Mouse (Mus musculus) midbrain, postnatal 0 days (tissue): ENCODE data around the gene Mn1. TPM values are rescaled to one million over a fixed set of nuclear protein-coding genes. Genes with fewer than 3 reads are reported as not detected.

ENCODE experiments used
- ATAC-seq: fragments of 200-750 bp; cut with Nextera tagmentation; 2 replicates; pipeline ENCODE4 v1.8.0; 2017; ENCODE audit warnings: moderate number of reproducible peaks, mild to moderate bottlenecking, moderate TSS enrichment, moderate library complexity; ENCODE audit not compliant: low FRiP score
- DNase-seq: peaks from one replicate; pipeline ENCODE4 v3.0.0-alpha.2; 2015; ENCODE audit warnings: low spot score
- H3K27ac ChIP-seq: fragments of 300-500 bp; sonication (generic); 2 replicates; pipeline ENCODE4 v1.5.1; 2014; ENCODE audit warnings: low read depth, mild to moderate bottlenecking, low read length, mixed read lengths
- H3K27me3 ChIP-seq: fragments of 300-500 bp; sonication (generic); 2 replicates; pipeline ENCODE4 v1.6.1; 2014; ENCODE audit warnings: low read length, control low read depth, mixed read lengths; ENCODE audit not compliant: insufficient read depth
- H3K36me3 ChIP-seq: fragments of 300-500 bp; sonication (generic); 2 replicates; pipeline ENCODE4 v1.6.1; 2014; ENCODE audit warnings: low read length, control low read depth, mixed read lengths; ENCODE audit not compliant: insufficient read depth
- H3K4me1 ChIP-seq: fragments of 300-500 bp; sonication (generic); 2 replicates; pipeline ENCODE4 v1.6.1; 2014; ENCODE audit warnings: mild to moderate bottlenecking, control low read depth, antibody characterized with exemption, low read length, mixed read lengths; ENCODE audit not compliant: insufficient read depth
- H3K4me2 ChIP-seq: fragments of 300-500 bp; sonication (generic); 2 replicates; pipeline ENCODE4 v1.6.1; 2014; ENCODE audit warnings: low read depth, mild to moderate bottlenecking, low read length, mixed read lengths; ENCODE audit not compliant: poor library complexity, severe bottlenecking
- H3K4me3 ChIP-seq: fragments of 300-500 bp; sonication (generic); 2 replicates; pipeline ENCODE4 v1.5.1; 2014; ENCODE audit warnings: low read depth, mild to moderate bottlenecking, low read length, moderate library complexity
- H3K9ac ChIP-seq: fragments of 300-500 bp; sonication (generic); replicated peaks from 2 replicates; pipeline ENCODE4 v1.6.1; 2014; ENCODE audit warnings: mild to moderate bottlenecking, low read length, moderate library complexity, mixed read lengths; ENCODE audit not compliant: poor library complexity, severe bottlenecking
- H3K9me3 ChIP-seq: fragments of 300-500 bp; sonication (generic); 2 replicates; pipeline ENCODE4 v1.6.1; 2016; ENCODE audit warnings: low read length, control low read depth
- CTCF ChIP-seq: IDR thresholded peaks from 2 replicates; pipeline ENCODE4 v1.5.1; 2016; ENCODE audit warnings: antibody characterized with exemption, mild to moderate bottlenecking
- WGBS: fragments of 180-500 bp; shearing (Covaris S2); extraction: QIAGEN DNeasy Blood & Tissue Kit; methylation state at CpG from one replicate; pipeline ENCODE4 v1.1.7; 2014; 5-methylcytosine and 5-hydroxymethylcytosine counted together
- polyA plus RNA-seq: library from polyadenylated mRNA; unstranded; fragments of >200 nt; fragmentation: Nextera tagmentation; extraction: Ambion mirVana; gene quantifications from 2 replicates; pipeline ENCODE4 v1.2.1, GENCODE M21; 2015
- total RNA-seq: library from RNA; depleted of rRNA; stranded (reverse); fragments of >200 nt; gene quantifications from 2 replicates; pipeline ENCODE4 v1.2.3, GENCODE M21; 2014; rRNA removed

The Mn1 gene
- total and polyA plus RNA-seq, 2 experiments from 2014 or later: 49.6 to 139 TPM

DNA sequence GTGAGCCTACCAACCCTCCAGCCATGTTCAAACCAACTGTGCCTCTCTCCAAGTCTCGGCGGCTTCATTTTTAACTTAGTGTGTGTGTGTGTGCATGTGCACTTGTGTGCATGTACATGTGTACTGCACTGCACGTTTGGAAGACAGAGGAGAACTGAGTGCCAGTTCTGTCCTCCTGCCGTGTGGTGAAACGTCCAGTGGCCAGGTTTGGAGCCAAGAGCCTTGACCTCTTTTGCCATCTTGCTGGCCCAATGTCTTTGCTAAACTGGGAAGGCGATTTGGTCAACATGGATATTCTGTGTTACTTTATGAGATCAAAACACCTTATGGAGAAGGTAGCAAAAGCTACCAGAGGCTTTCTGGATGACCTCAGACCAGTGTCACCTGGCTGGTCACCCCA is 88.1 kb downstream of the Mn1 start:
- 93% methylated on average over 6 of the region's 6 CpGs for WGBS

DNA sequence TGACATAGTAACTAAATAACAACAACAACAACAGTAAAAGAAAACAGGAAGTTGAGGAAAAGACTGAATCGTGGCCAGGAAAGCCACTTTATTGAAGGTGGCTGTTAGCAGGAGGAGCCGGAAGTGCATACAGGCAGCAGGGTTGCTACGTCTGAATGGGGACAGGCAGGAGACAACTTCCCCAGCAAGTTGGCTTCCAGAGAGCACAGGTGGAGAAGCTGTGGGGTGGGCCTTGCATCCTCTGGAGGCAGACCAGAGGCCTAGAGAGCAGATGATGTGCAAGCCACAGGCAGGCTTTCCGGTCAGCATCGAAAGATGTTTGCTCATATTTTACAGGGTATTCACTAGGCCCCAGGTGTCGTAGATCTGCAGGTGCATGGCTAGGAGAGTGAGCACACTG is 88.7 kb downstream of the Mn1 start:
- no peaks in the 10 kb centered on the region for H3K4me1 ChIP-seq
- no peaks in the 10 kb centered on the region for H3K9me3 ChIP-seq
- ATAC-seq (no peak), DNase-seq (no peak)
- no peaks in the 10 kb centered on the region for H3K27me3 ChIP-seq
- 88% methylated on average over 6 of the region's 6 CpGs for WGBS
- no peak for TF ChIP-seq CTCF
- H3K36me3 ChIP-seq: no peaks in the 10 kb centered on the region
- no peak overlapping the region for H3K4me3 ChIP-seq
- H3K9ac ChIP-seq: no peak overlapping the region
- no peak overlapping the region for H3K27ac ChIP-seq
- no peak overlapping the region for H3K4me2 ChIP-seq

More for the DNA sequence above, 88.1 kb downstream of the Mn1 start:
- H3K4me2 ChIP-seq: no peak overlapping the region
- H3K4me3 ChIP-seq: no peak overlapping the region
- no peaks in the 10 kb centered on the region for H3K36me3 ChIP-seq
- no peak for TF ChIP-seq CTCF
- H3K27me3 ChIP-seq: no peaks in the 10 kb centered on the region
- no peaks in the 10 kb centered on the region for H3K9me3 ChIP-seq
- no peak for ATAC-seq
- no peak for DNase-seq
- no peak overlapping the region for H3K9ac ChIP-seq
- no peaks in the 10 kb centered on the region for H3K4me1 ChIP-seq
- no peak overlapping the region for H3K27ac ChIP-seq

DNA sequence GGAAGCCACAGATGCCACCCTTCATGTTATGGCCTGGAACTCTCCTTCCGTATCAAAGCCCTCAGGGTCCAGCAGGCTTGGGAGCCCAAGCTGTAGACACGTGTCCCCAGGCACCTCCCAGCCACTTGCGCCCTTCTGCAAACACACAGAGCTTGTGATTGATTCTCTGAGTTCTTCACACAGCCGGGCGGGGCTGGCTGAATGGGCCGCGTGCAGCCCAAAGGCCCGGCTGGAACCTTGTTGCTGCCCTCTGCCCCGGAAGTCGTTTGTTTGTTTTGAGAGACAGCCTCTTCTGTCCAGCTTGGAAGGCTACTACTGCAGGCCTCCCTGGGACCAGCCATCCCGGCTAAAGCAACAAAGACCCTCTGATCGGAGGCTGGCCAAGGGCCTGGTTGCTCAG is 89.2 kb downstream of the Mn1 start:
- Histone ChIP-seq H3K27me3 (no peaks in the 10 kb centered on the region), H3K4me3 (no peak overlapping the region), H3K9me3 (no peaks in the 10 kb centered on the region), H3K4me2 (no peak overlapping the region), H3K36me3 (no peaks in the 10 kb centered on the region), H3K27ac (no peak overlapping the region), H3K9ac (no peak overlapping the region), H3K4me1 (no peaks in the 10 kb centered on the region)
- no peak for DNase-seq
- 51% methylated on average over 12 of the region's 12 CpGs for WGBS
- TF ChIP-seq CTCF: no peak
- ATAC-seq: no peak

Other genes starting within 250 kb of the Mn1 start
- 9.4 and 12.8 TPM in 2 replicates for gene Pitpnb, start 86.6 kb upstream of the Mn1 start, total RNA-seq
- gene Pitpnb, start 86.6 kb upstream of the Mn1 start, polyA plus RNA-seq: 78.9 and 84.3 TPM in 2 replicates